Mouse (Mus musculus): Measurements from ENCODE around the gene Spock2.

- TF ChIP-seq CTCF (IDR thresholded peaks at IDR 0.05) (no peak), EP300 (IDR thresholded peaks at IDR 0.05) (no peak)
Observed at GRCm38 (mm10) chr10:60128287-60128686, 22.3 kb downstream of the Spock2 start.
